Mouse (Mus musculus) layer of hippocampus, adult 2 months (tissue): ENCODE measurements around the gene Plekha6. TPM values are rescaled to one million over a fixed set of nuclear protein-coding genes. Genes with fewer than 3 reads are reported as not detected.

ENCODE experiments used
- DNase-seq, 2 experiments: peaks; one replicate each; pipeline ENCODE4 v3.0.0; 2022; ENCODE audit warnings: low spot score in 2 of 2
- H3K27ac ChIP-seq: fragments of 200-600 bp; 2 replicates; pipeline ENCODE4 v1.8.1; 2022
- H3K4me3 ChIP-seq: fragments of 200-600 bp; 2 replicates; pipeline ENCODE4 v1.8.1; 2022; ENCODE audit warnings: mild to moderate bottlenecking
- CTCF ChIP-seq: fragments of 200-600 bp; conservative IDR thresholded peaks from 2 replicates; pipeline ENCODE4 v1.8.1; 2022; ENCODE audit warnings: antibody characterized with exemption, mild to moderate bottlenecking, moderate library complexity
- total RNA-seq, 2 experiments: library from RNA; stranded (reverse); gene quantifications; 2 replicates each; pipeline ENCODE4 v1.2.3; 2021

Plekha6 gene
- total RNA-seq, 2 experiments from 2014 or later = 47.6 to 55.0 TPM

DNA sequence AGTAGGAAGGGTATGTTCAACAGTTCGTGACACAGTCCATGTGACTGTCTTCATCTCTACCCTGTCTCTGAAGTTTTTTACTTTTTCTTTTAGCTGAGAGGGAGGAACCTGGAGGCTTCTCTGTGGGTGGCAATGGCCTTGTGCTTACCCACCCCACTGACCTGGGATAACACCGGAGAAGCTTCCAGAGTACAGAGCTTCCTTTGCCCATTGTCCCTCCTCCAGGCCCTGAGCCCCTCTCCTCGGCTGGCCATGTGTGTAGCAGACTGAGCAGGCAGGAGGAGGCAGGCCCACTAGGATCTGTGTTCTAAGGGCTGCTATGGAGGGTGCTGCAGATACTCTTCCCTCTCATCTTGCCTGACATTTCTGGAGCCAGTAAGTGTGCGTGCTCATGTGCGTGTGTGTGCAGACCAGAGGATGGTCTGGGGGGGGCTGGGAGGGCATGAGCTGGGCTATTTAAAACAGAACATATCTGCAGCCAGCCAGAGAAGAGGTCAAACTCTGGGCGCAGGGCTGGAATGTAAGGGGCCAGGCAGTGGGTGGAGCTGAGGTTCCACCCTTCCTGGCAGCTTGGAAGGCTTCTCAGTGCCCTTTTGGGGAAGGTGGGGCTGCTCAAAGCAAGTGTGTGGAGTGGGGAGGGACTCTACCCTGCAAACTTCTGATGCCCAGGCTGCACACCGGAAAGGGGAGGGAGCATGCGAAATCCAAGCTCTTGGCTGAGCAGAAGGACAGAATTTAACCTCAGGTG lies 72.9 kb downstream of the Plekha6 start:
- DNase-seq = no peak
- H3K4me3 ChIP-seq = no peak overlapping the region
- H3K27ac ChIP-seq = no peak overlapping the region
- no peak for TF ChIP-seq CTCF

DNA sequence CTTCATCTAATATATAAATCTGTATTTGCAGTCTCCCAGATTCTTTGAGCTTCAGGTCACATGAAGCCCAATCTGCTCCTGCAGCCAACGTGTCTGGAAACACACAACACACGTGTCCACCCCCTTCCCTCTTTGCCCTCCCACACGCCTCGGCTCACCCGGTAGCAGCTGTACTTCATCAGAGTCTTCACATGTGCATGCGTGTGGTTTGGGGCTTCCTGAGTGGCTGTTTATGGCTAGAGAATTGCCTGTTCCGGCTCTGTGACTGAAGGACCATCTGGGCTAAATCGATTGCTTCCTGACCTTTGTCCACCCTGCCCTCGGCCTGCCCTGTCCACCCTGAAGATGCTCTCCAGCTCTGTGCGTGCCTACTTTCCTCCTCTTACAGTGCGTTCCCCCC lies 73.7 kb downstream of the Plekha6 start:
- H3K27ac ChIP-seq = no peak overlapping the region
- TF ChIP-seq CTCF = no peak
- DNase-seq = peak; percentile 48

DNA sequence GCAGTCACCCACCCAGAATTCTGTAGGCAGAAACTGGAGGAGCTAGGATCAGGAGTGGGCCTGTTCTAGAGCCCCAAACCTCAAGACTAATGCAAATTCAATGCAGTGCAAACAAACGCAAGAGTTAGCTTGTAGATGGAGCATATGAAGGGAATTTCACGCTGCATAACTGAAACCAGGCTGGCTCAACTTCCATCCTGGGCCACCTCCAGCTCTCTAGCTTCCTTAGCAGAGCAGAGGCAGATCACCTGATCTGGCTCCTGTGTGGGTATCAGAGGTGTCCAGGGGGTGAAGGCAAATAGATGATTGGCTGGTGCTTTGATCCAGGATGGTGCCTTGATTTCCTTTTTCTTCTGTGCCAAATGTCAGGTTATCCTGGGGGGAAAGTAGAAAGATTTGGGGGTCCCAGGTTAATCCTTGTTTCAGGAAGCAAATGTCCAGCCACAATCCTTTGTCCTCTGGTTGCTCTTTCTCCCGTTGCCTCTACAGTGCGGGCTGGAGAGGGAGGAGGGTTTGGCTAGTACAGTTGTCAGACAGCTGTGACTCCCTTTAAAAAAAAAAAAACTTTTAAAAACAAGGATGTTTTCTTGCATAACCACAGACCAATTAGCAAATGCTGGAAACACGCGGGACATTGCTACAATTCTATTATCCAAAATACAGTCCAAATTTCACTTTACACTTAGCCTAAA lies 75.3 kb downstream of the Plekha6 start:
- TF ChIP-seq CTCF = no peak
- H3K4me3 ChIP-seq = no peak overlapping the region
- DNase-seq = no peak
- no peak overlapping the region for H3K27ac ChIP-seq

More for the DNA sequence above, 73.7 kb downstream of the Plekha6 start:
- no peak overlapping the region for H3K4me3 ChIP-seq

DNA sequence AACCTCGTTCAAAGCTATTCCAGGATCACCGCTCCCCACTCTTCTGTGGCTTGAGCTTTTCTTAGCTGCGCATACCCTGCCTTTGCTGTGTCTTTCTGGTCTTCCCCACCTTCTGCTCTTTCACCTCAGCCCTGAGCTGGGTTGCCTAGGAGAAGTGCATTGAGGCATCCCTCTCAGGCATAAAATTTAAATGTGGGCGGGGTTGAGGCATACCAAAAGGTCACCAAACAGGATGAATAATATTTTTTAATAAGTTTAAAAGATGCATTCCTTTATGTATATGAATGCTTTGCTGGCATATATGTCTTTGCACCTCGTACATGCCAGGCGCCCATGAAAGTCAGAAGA lies 75.8 kb downstream of the Plekha6 start:
- no peak for DNase-seq
- no peak overlapping the region for H3K27ac ChIP-seq
- no peak overlapping the region for H3K4me3 ChIP-seq
- TF ChIP-seq CTCF = no peak

DNA sequence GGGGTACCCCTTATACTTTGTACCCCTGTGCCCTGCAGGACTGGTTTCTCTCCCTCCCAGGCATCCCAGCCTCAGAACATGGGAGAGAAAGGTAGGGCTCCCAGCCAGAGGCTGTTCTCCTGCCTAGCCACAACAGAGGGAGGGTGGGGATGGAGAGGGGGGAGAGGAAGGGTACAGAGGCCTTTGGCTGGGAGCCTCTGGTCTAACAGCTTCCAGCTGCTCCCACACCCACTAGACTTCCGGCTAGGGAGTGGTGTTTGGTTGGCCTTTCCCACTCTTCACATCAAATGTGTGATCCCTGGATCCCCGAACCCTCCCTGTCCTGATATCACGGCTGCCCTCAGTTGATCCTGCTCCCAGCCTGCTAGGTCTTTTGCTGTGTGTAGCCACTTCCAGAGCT lies 76.9 kb downstream of the Plekha6 start:
- no peak for TF ChIP-seq CTCF
- no peak overlapping the region for H3K4me3 ChIP-seq
- no peak overlapping the region for H3K27ac ChIP-seq
- DNase-seq = no peak

DNA sequence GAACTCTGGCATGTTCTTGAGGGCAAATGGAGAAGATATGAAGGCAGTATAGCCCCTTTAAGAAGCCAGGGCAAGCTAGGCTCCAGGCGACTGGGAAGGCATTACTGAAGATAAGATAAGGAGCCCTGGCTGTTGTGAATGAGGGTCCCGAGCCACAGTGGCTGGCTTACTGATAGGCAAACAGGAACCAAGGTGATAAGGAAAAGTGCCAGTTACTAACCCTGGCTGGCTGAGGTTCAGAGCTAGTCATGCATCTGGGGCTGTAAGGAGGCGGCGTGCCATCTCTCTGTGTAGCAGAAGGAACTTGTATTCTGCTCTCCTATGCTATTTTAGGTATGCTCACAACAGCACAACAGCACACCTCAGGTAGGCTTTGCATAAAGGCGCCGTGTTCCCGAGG lies 80.7 kb downstream of the Plekha6 start:
- DNase-seq = no peak
- no peak overlapping the region for H3K27ac ChIP-seq
- no peak overlapping the region for H3K4me3 ChIP-seq
- TF ChIP-seq CTCF = no peak

DNA sequence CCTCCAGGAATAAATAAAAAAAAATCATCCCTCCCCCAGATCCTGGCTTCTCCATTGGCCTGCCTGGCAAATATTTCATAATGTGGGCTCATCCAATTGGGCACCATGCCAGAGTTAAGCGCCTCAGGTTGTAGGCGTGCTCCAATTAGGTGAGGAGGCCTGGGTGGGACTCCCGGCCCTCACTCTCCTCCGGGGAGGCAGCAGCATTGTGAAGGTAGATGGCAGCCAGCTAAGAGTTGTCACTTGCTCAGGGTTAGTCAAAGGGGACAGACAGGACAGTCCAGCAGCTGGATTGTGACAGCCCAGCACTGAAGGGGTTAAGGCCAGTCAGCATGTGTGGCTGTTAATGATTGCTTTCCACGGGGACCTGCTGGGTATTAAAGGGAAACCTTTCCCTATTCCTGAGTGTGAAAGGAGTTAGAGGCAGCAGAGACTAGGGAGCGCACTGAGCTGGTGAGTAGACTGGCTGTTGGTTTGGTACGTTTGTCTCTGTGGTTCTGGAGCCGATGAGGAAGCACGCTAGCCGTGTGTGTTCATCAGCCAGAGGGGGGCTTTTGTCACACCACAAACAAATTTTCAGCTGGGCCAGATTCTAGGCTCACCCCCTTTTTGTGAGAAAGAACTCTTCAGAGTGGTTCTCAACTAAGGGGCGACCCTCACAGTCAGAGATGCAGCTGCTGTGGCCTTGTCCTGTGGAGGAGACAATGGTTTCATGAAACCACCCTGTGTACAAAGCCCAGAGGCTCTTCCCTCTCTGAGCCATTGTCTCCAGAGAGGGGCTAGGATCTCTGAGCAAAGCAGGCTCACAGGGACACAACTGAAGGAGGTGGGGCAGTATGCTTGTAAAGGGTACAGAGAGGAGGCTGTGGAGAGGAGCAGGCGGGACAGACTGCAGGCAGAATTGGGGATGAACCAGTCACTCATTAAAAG lies 81.9 kb downstream of the Plekha6 start:
- no peak overlapping the region for H3K4me3 ChIP-seq
- no peak for TF ChIP-seq CTCF
- H3K27ac ChIP-seq = no peak overlapping the region
- peak in 1 of 2 experiments; percentile 34 for DNase-seq

DNA sequence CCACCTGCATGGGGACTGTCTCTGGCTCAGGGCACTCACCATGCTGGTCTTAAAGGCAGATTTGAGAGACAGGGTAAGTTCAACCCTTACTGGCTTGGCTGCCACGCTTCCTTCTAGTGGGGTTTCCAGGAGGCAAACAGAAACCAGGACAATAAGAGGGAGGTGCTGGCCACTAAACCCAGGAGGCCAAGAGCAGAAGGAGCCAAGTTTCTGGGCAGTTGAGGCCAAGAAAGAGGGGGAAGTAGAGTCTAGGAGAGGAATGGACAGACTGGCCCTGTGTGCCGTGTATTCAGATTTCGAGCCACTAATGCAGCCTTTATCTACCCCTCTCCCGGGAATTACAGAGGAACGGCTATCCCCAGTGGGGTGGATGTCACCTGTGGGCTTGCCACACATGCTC lies 83.2 kb downstream of the Plekha6 start:
- no peak for TF ChIP-seq CTCF
- DNase-seq = no peak
- no peak overlapping the region for H3K4me3 ChIP-seq
- H3K27ac ChIP-seq = no peak overlapping the region

DNA sequence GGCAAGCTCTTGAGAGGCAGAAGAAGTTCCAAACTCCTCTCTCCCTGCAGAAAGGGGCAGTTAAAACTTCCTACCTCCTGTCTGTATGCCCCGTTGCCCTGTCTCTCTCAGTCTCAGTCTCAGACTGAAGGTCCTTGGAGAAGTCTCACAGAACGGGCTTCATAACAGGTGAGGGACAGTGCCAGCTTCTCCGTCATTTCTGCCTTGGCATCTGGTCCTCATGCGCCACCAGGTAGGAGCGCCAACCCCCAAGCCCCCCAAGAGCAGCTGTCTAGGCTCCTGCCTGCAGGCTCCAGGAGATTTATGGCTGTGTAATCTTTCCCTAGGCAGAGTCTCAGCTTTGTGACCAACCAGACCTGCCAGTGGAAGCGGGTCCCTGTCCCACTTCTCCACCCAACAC lies 86.8 kb downstream of the Plekha6 start:
- no peak for TF ChIP-seq CTCF
- Histone ChIP-seq H3K27ac (no peak overlapping the region), H3K4me3 (no peak overlapping the region)
- DNase-seq = no peak

DNA sequence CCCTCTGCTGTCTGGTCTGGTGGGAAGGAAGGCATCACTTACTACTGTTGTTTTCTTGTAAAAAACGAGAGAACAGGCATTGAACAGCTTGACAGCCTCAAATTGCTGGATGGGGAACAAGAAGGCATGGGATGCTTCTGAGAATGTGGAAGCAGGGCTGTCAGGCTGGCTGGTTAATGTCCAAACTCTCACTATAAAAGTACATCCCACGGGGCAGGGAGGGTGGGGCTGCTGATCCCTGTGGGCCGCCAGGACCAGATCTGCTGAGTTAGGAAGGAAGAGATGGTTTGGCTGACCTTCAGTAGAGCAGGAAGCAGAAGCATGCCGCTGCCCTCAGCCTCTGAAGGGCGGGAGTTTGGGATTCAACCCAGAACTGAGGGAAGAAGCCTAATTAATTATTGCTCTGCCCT lies 87.6 kb downstream of the Plekha6 start:
- peak in 1 of 2 experiments; percentile 44 for DNase-seq
- Histone ChIP-seq H3K27ac (no peak overlapping the region), H3K4me3 (no peak overlapping the region)
- TF ChIP-seq CTCF = no peak

DNA sequence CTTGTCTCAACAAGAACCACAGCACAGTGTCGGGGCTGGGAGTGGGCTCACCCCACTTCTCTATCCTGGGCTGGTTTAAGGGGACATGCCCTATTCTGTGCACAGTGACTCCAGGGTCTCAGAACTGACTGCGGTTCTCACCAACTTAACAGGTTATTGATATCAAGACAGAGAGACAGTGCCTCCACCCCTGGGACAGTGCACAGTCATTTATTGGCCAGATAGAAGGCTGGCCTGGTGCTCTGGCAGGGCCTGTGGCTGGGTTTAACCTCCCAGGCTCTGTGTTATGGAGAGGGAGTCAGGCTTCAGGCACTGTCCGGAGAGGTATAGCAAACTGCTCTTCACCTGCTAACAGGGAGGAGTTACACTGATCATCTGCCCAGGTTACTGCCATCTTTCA lies 88.2 kb downstream of the Plekha6 start:
- no peak for DNase-seq
- Histone ChIP-seq H3K27ac (no peak overlapping the region), H3K4me3 (no peak overlapping the region)
- TF ChIP-seq CTCF = no peak

DNA sequence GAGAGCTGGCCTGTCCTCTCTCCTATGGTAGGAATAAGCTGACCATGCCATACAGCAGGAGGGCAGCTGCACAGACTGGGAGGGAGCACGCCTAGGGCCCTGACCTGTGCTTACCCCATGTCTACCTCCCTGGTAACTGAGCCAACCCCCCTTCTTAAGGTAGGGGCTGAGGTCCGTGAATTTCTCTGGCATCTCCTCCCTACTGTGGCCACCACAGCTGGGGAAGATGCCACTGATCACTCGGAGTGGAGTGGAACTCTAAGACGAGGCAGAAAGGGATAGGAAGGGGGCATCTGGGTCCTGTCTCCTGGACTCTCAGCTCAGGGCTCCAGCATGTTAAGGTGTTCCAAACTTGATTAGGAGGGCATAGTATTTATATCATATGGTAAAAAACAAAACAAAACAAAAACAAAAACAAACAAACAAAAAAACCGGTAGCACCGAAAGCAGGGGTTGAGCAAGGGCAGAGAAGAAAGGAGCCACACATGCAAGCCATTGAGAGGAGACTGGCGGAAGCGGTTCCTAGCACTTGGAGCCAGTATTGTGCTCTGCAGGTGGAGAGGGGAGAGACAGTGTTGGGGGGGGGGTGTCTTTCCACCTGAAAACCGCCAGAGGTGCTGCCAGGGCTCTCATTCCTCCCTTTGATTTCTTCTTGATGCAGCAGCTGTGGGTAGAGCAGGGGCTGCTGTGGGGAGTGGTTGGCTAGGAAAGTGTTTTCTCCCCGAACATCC lies 89.0 kb downstream of the Plekha6 start:
- no peak for DNase-seq
- no peak for TF ChIP-seq CTCF
- no peak overlapping the region for H3K4me3 ChIP-seq
- no peak overlapping the region for H3K27ac ChIP-seq

DNA sequence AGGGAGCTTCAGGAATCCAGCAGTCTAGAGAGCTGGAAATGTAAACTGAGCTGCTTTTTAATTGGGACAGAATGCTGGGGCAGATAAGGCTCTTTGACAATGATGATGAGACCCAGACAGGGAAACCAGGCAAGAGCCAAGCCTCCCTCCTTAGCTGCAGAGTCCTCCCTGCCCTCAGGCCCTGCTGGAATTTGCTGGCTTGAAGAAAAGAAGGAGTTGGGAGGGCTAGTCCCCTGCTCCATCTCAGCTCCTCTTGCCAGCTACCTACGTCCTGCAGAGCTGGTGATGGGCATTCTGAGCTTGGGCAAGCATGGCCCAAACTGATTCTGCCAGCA lies 89.5 kb downstream of the Plekha6 start:
- no peak overlapping the region for H3K27ac ChIP-seq
- TF ChIP-seq CTCF = no peak
- DNase-seq = no peak
- H3K4me3 ChIP-seq = no peak overlapping the region
